8 mouse cellular contexts compared by ENCODE assay signal in the genomic region with DNA sequence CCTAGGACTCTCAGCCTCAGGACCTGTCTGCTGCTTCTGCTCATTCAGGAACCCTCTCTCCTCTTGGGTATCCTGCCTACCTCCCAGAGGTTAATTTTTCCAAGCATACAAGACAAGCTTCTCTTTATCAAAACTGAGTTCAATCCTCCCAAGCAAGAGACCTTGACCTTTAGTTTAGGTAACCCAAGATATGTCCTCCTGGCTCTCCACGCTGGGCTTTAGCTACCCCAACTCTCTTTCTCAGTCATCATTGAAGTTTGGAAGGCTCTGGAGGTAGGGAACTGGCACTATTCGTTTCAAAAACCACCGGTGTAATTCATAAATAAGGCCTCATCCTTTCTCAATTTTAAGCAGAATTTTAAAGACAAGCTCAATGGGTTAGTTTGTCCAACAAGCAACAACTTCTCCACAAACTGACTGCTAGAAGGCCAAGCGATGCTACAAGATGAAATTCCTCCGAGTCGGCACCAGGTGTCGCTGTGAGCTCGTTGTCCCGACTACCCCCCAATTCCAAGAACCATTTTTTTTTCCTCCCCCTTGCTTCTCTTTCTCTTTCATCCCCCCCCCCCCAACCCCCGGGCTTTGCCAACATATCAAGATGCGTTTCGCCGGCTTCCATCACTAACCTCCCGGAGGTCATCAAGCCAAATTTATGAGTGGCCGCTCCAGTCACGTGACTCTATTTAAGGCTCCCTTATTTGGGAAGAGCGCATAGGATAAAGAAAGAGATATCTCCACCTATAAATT. TPM values are rescaled to one million over a fixed set of nuclear protein-coding genes. Genes with fewer than 3 reads are reported as not detected.
DNase-seq lines count a peak whose midpoint lies in the region; ATAC-seq and TF ChIP-seq lines count a peak whose summit lies in the region.
"Had no signal": no experiment of that assay in that cellular context is flagged by ENCODE, and none has a peak within 500 bp of the region (broad histone marks: within the 10 kb centered on the region; RNA-seq: fewer than 3 reads in every experiment).

No protein-coding gene starts in this region.

- intact Hi-C loops in heart, adult 2 months (cut with DNase I): loop anchor here (1.0 kb wide), 2 partner anchors 108 to 152 kb away; no protein-coding TSS in a partner anchor

- 9% methylated on average over 17 of the region's 17 CpGs for WGBS in spleen, adult 2 months
- WGBS in heart, adult 2 months: 7% methylated on average over 17 of the region's 17 CpGs
- 7% methylated on average over 17 of the region's 17 CpGs for WGBS in kidney, postnatal 0 days
- WGBS in stomach, embryonic 16.5 days: 5% methylated on average over 17 of the region's 17 CpGs

- no peak for DNase-seq in spleen, adult 2 months (ENCODE audit: low read depth in 1 of 2, low spot score in 2 of 2)
- no peak for DNase-seq in spleen, postnatal 36 days (ENCODE audit: low spot score in 2 of 2)
- DNase-seq in brain, adult 2 months (ENCODE audit: low read depth, low spot score): peak; percentile 71
- DNase-seq in heart, adult 2 months: peak; percentile 34 to 56
- peak; percentile 94 for DNase-seq in kidney, postnatal 0 days (ENCODE audit: low spot score)
- peak; percentile 10 for DNase-seq in lung, postnatal 36 days

- H3K9me3 ChIP-seq in kidney, postnatal 0 days (replicated peaks; ENCODE audit: low read length): no peaks in the 10 kb centered on the region
- H3K9me3 ChIP-seq in stomach, embryonic 16.5 days (replicated peaks; ENCODE audit: control insufficient read depth, low read length): no peaks in the 10 kb centered on the region

- no peaks in the 10 kb centered on the region for H3K36me3 ChIP-seq in spleen, adult 2 months (ENCODE audit: control insufficient read depth, insufficient read depth, low read length)
- H3K36me3 ChIP-seq in heart, adult 2 months (ENCODE audit: control insufficient read depth, insufficient read depth, low read length): no peaks in the 10 kb centered on the region
- H3K36me3 ChIP-seq in kidney, postnatal 0 days (ENCODE audit: insufficient read depth, low read length): 0 out of 2 replicates have a peak, but pooled peaks cover 2% of the 10 kb centered on the region
- H3K36me3 ChIP-seq in stomach, embryonic 16.5 days (ENCODE audit: control insufficient read depth, insufficient read depth, low read length): no peaks in the 10 kb centered on the region

- no peak for ATAC-seq in kidney, postnatal 0 days (replicated peaks; ENCODE audit: low FRiP score, low read depth)
- peak; percentile 47; the same call in 1 of the 2 replicates for ATAC-seq in stomach, embryonic 16.5 days (ENCODE audit: insufficient read depth, low FRiP score)

- no peak overlapping the region for H3K9ac ChIP-seq in heart, adult 2 months (ENCODE audit: low read depth, low read length)
- 0 out of 2 replicates have a peak overlapping the region, but pooled peaks have one; percentile 10 for H3K9ac ChIP-seq in kidney, postnatal 0 days (ENCODE audit: low read depth, low read length)
- H3K9ac ChIP-seq in stomach, embryonic 16.5 days (ENCODE audit: low read length): peak overlapping the region; percentile 84

- TF ChIP-seq EP300 in heart, adult 2 months (IDR thresholded peaks at IDR 0.05; ENCODE audit: insufficient read depth, low read depth, low read length): no peak

- no peak for TF ChIP-seq POLR2A in spleen, adult 2 months (IDR thresholded peaks at IDR 0.05; ENCODE audit: low read depth, low read length)
- no peak for TF ChIP-seq POLR2A in heart, adult 2 months (IDR thresholded peaks at IDR 0.05; ENCODE audit: insufficient read depth, low read depth, low read length)

- H3K4me3 ChIP-seq in spleen, adult 2 months (ENCODE audit: extremely low read depth, insufficient read depth, insufficient read length): no peak overlapping the region
- H3K4me3 ChIP-seq in heart, adult 2 months: peak overlapping the region; percentile 18; the same call in 1 of the 2 replicates
- H3K4me3 ChIP-seq in kidney, postnatal 0 days (replicated peaks; ENCODE audit: low read depth, low read length): peak overlapping the region; percentile 24
- peak overlapping the region; percentile 62 for H3K4me3 ChIP-seq in stomach, embryonic 16.5 days (replicated peaks; ENCODE audit: low read length)

- H3K4me1 ChIP-seq in spleen, adult 2 months (ENCODE audit: control insufficient read depth, insufficient read depth, insufficient read length): peaks cover 2% of the 10 kb centered on the region; the same call in 1 of the 2 replicates
- H3K4me1 ChIP-seq in heart, adult 2 months (ENCODE audit: control insufficient read depth, insufficient read depth, low read length): no peaks in the 10 kb centered on the region
- H3K4me1 ChIP-seq in kidney, postnatal 0 days (replicated peaks; ENCODE audit: insufficient read depth, low read length): peaks cover 41% of the 10 kb centered on the region
- H3K4me1 ChIP-seq in stomach, embryonic 16.5 days (ENCODE audit: control insufficient read depth, insufficient read depth, low read length): peaks cover 22% of the 10 kb centered on the region; the same call in 1 of the 2 replicates

- TF ChIP-seq CTCF in spleen, adult 2 months (IDR thresholded peaks at IDR 0.05; ENCODE audit: extremely low read depth, insufficient read depth, insufficient read length, insufficient replicate concordance): peak; percentile 71; the same call in 1 of the 2 replicates
- peak; percentile 82 for TF ChIP-seq CTCF in heart, adult 2 months (IDR thresholded peaks at IDR 0.05)
- TF ChIP-seq CTCF in kidney, postnatal 0 days (IDR thresholded peaks at IDR 0.05; ENCODE audit: low read depth): peak; percentile 85

- peaks cover 37% of the 10 kb centered on the region for H3K27me3 ChIP-seq in spleen, adult 2 months (ENCODE audit: control insufficient read depth, insufficient read depth, low read length)
- H3K27me3 ChIP-seq in heart, adult 2 months (ENCODE audit: control insufficient read depth, insufficient read depth, low read length): peaks cover 29% of the 10 kb centered on the region
- peaks cover 5% of the 10 kb centered on the region; the same call in 1 of the 2 replicates for H3K27me3 ChIP-seq in kidney, postnatal 0 days (ENCODE audit: insufficient read depth, low read length)
- peaks cover 68% of the 10 kb centered on the region for H3K27me3 ChIP-seq in stomach, embryonic 16.5 days (ENCODE audit: control insufficient read depth, insufficient read depth, low read length)

- no peak overlapping the region for H3K27ac ChIP-seq in spleen, adult 2 months (ENCODE audit: insufficient read depth, low read length)
- no peak overlapping the region for H3K27ac ChIP-seq in heart, adult 2 months
- H3K27ac ChIP-seq in kidney, postnatal 0 days: peak overlapping the region; percentile 78; the same call in 1 of the 2 replicates
- peak overlapping the region; percentile 98 for H3K27ac ChIP-seq in stomach, embryonic 16.5 days (ENCODE audit: low read length)

- no peaks in the 10 kb centered on the region for H3K79me2 ChIP-seq in heart, adult 2 months (replicated peaks; ENCODE audit: control insufficient read depth, insufficient read depth, low read length)

- peak overlapping the region; percentile 61 for H3K4me2 ChIP-seq in kidney, postnatal 0 days (ENCODE audit: low read length)
- H3K4me2 ChIP-seq in stomach, embryonic 16.5 days (ENCODE audit: low read depth, low read length): peak overlapping the region; percentile 69

RNA-seq across cellular contexts. Expression of a gene that starts 5.3 kb away (rescaled TPM):
- polyA plus RNA-seq in spleen, adult 2 months (2012; rRNA removed): 0.13 and 0.25 TPM in 2 replicates
- not detected for total RNA-seq in heart, adult 2 months (2021)
- 0.10 TPM in 1 of 2 replicates, not detected in the other for polyA plus RNA-seq in heart, adult 2 months (2012; rRNA removed)
- 5.9 and 7.0 TPM in 2 replicates for polyA plus RNA-seq in kidney, postnatal 0 days (2015; fragmentation: Nextera tagmentation; extraction: Ambion mirVana)
- polyA plus RNA-seq in stomach, embryonic 16.5 days (2015; fragmentation: Nextera tagmentation; extraction: Ambion mirVana): 19.0 and 20.0 TPM in 2 replicates
- total RNA-seq: layer of hippocampus, postnatal 25 days had no signal

RNA-seq across cellular contexts. Expression of a gene that starts 15.4 kb away (rescaled TPM):
- polyA plus RNA-seq in spleen, adult 2 months (2012; rRNA removed): 0.07 TPM in 1 of 2 replicates, not detected in the other
- not detected for total RNA-seq in heart, adult 2 months (2021)
- polyA plus RNA-seq in heart, adult 2 months (2012; rRNA removed): not detected in 2 replicates
- 7.8 and 9.3 TPM in 2 replicates for polyA plus RNA-seq in kidney, postnatal 0 days (2015; fragmentation: Nextera tagmentation; extraction: Ambion mirVana)
- 3.3 and 3.8 TPM in 2 replicates for polyA plus RNA-seq in stomach, embryonic 16.5 days (2015; fragmentation: Nextera tagmentation; extraction: Ambion mirVana)
- total RNA-seq: layer of hippocampus, postnatal 25 days had no signal

RNA-seq across cellular contexts. Expression of a gene that starts 23.0 kb away (rescaled TPM):
- polyA plus RNA-seq in spleen, adult 2 months (2012; rRNA removed): not detected in 2 replicates
- not detected for total RNA-seq in heart, adult 2 months (2021)
- polyA plus RNA-seq in heart, adult 2 months (2012; rRNA removed): not detected in 2 replicates
- 5.8 TPM in 2 replicates for polyA plus RNA-seq in kidney, postnatal 0 days (2015; fragmentation: Nextera tagmentation; extraction: Ambion mirVana)
- 2.0 and 2.5 TPM in 2 replicates for polyA plus RNA-seq in stomach, embryonic 16.5 days (2015; fragmentation: Nextera tagmentation; extraction: Ambion mirVana)
- total RNA-seq: layer of hippocampus, postnatal 25 days had no signal

RNA-seq across cellular contexts. Expression of a gene that starts 37.2 kb away (rescaled TPM):
- polyA plus RNA-seq in spleen, adult 2 months (2012; rRNA removed): 0.05 TPM in 1 of 2 replicates, not detected in the other
- total RNA-seq in heart, adult 2 months (2021): not detected
- not detected in 2 replicates for polyA plus RNA-seq in heart, adult 2 months (2012; rRNA removed)
- polyA plus RNA-seq in kidney, postnatal 0 days (2015; fragmentation: Nextera tagmentation; extraction: Ambion mirVana): 11.0 and 12.4 TPM in 2 replicates
- polyA plus RNA-seq in stomach, embryonic 16.5 days (2015; fragmentation: Nextera tagmentation; extraction: Ambion mirVana): not detected in 2 replicates
- total RNA-seq: layer of hippocampus, postnatal 25 days had no signal

RNA-seq across cellular contexts. Expression of a gene that starts 46.2 kb away (rescaled TPM):
- 0.05 TPM in 1 of 2 replicates, not detected in the other for polyA plus RNA-seq in spleen, adult 2 months (2012; rRNA removed)
- total RNA-seq in heart, adult 2 months (2021): not detected
- 0.20 TPM in 1 of 2 replicates, not detected in the other for polyA plus RNA-seq in heart, adult 2 months (2012; rRNA removed)
- polyA plus RNA-seq in kidney, postnatal 0 days (2015; fragmentation: Nextera tagmentation; extraction: Ambion mirVana): 2.7 and 3.9 TPM in 2 replicates
- 17.5 and 19.4 TPM in 2 replicates for polyA plus RNA-seq in stomach, embryonic 16.5 days (2015; fragmentation: Nextera tagmentation; extraction: Ambion mirVana)
- total RNA-seq: layer of hippocampus, postnatal 25 days had no signal

Comparison
In these comparisons a context has a peak if more than half of its experiments do, and no peak if none do; other contexts are left out.
1. DNase-seq: peak in brain, adult 2 months (single experiment), heart, adult 2 months (2 of 2), kidney, postnatal 0 days (single experiment) and lung, postnatal 36 days (single experiment); none in spleen, adult 2 months (0 of 2) and spleen, postnatal 36 days (0 of 2).
2. H3K27ac ChIP-seq: peak in kidney, postnatal 0 days (single experiment) and stomach, embryonic 16.5 days (single experiment); none in spleen, adult 2 months (single experiment) and heart, adult 2 months (single experiment).
3. Peak in every context shown above with its lines, with median percentiles within 50 percentile points of each other: CTCF ChIP-seq.